Mouse (Mus musculus): ENCODE measurements around the gene Msantd2.

DNA sequence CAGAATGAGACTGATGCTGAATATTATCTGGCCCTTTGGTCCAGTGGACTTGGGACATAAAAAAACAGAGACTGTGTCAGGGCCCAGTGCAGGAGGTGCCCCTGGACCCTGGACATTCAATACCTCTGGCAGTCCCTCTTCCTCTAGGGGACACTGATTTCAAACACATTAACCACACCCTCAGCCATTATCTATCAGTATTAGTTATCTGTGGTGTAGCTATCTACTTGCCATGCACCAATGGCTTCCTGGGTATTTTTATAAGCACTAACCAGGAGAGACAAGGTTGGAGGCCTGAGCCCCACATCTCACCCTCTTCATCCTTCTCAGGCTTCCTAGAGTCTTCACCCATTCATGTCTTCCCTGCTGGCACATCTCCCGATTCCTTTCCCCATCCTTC, 61.3 kb downstream of the Msantd2 start:
- TF ChIP-seq CTCF (IDR thresholded peaks at IDR 0.05; ENCODE audit: low read depth), result no peak
- no peak for TF ChIP-seq EP300 (optimal IDR thresholded peaks at IDR 0.05)

Data from stomach, postnatal 0 days (tissue).